Mouse (Mus musculus): ENCODE results near the gene Cdk6.

GRCm38 (mm10) chr5:3300801-3301457 lies 40.4 kb upstream of the Cdk6 start:
- TF ChIP-seq CTCF (IDR thresholded peaks at IDR 0.05; ENCODE audit: insufficient read depth, low read length) (no peak), POLR2A (IDR thresholded peaks at IDR 0.05; ENCODE audit: borderline replicate concordance, extremely low read depth, low read depth, low read length) (no peak)
